ENCODE assay signal across 8 mouse cellular contexts in the genomic region with DNA sequence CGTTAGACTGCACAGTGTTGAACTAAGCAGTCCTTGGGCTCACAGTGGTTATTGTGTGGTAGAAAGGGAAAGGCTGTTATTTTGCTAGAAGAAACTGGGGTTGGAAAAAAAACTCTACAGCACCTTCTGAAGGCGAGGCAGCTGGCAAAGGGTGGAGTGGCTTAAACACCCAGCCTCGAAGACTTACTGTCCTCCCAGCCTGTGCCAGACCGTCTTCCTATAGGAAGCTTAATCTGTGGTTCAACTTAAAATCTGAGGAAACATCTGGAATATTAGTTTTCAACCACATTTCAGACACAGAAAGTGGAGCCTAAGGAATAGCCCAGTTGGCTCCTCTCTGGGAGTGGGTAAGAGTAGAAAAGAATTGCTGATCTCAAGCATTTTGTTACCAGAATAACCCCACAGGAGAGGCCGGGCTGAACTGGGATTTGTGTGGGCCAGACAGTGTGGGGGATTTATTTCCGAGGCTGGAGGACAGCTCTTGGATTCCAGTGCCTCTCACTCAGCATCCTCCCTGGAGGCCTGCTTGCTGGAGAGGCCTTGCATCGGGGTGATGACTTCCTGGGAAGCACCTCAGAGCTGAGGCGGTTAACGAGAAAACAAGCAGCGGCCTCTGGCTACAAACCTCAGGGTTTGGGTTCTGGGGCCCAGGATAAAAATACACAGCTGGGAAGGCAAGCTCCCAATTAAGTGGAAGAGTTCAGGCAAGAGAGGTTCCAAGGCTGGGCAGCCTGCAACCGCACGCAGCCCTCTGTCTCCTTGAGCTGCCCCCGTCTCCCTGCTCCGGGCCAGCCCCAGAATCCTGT.
DNase-seq lines count a peak whose midpoint lies in the region; ATAC-seq and TF ChIP-seq lines count a peak whose summit lies in the region.

No protein-coding gene starts in this region.

- H3K27me3 ChIP-seq in kidney, postnatal 0 days (ENCODE audit: insufficient read depth, low read length) = no peaks in the 10 kb centered on the region
- no peaks in the 10 kb centered on the region for H3K27me3 ChIP-seq in intestine, embryonic 16.5 days (replicated peaks; ENCODE audit: control insufficient read depth, insufficient read depth, low read length)

- no peak for ATAC-seq in kidney, postnatal 0 days (replicated peaks; ENCODE audit: low FRiP score, low read depth)
- no peak for ATAC-seq in intestine, embryonic 16.5 days

- intact Hi-C loops in gastrocnemius, postnatal 14 days (cut with DNase I; ENCODE audit: low total_unique reads) = no loop called here
- intact Hi-C loops in left cerebral cortex, postnatal 14 days (cut with DNase I) = no loop called here

- H3K27ac ChIP-seq in kidney, postnatal 0 days = peak overlapping the region; percentile 51; the same call in 1 of the 2 replicates
- peak overlapping the region; percentile 54 for H3K27ac ChIP-seq in brown adipose tissue, adult 24 weeks (replicated peaks; ENCODE audit: low read depth, low read length)
- peak overlapping the region; percentile 35; the same call in 1 of the 2 replicates for H3K27ac ChIP-seq in intestine, embryonic 16.5 days (ENCODE audit: low read length)

- H3K36me3 ChIP-seq in kidney, postnatal 0 days (ENCODE audit: insufficient read depth, low read length) = no peaks in the 10 kb centered on the region
- H3K36me3 ChIP-seq in intestine, embryonic 16.5 days (ENCODE audit: control insufficient read depth, insufficient read depth, low read length) = no peaks in the 10 kb centered on the region

- H3K4me2 ChIP-seq in kidney, postnatal 0 days (ENCODE audit: low read length) = no peak overlapping the region
- no peak overlapping the region for H3K4me2 ChIP-seq in intestine, embryonic 16.5 days (ENCODE audit: low read depth, low read length)

- TF ChIP-seq CTCF in kidney, postnatal 0 days (IDR thresholded peaks at IDR 0.05; ENCODE audit: low read depth) = no peak

- no peaks in the 10 kb centered on the region for H3K9me3 ChIP-seq in kidney, postnatal 0 days (replicated peaks; ENCODE audit: low read length)
- H3K9me3 ChIP-seq in intestine, embryonic 16.5 days (ENCODE audit: control insufficient read depth, low read length) = no peaks in the 10 kb centered on the region

- H3K4me3 ChIP-seq in kidney, postnatal 0 days (replicated peaks; ENCODE audit: low read depth, low read length) = no peak overlapping the region
- no peak overlapping the region for H3K4me3 ChIP-seq in brown adipose tissue, adult 24 weeks (ENCODE audit: insufficient read depth, low read depth, low read length)
- no peak overlapping the region for H3K4me3 ChIP-seq in intestine, embryonic 16.5 days (ENCODE audit: low read length)

- WGBS in kidney, postnatal 0 days = 44% methylated on average over 14 of the region's 14 CpGs
- 64% methylated on average over 14 of the region's 14 CpGs for WGBS in intestine, embryonic 16.5 days

- H3K9ac ChIP-seq in kidney, postnatal 0 days (ENCODE audit: low read depth, low read length) = peak overlapping the region; percentile 13; the same call in 1 of the 2 replicates
- H3K9ac ChIP-seq in intestine, embryonic 16.5 days (ENCODE audit: low read depth, low read length) = peak overlapping the region; percentile 43; the same call in 1 of the 2 replicates

- DNase-seq in kidney, postnatal 0 days (ENCODE audit: low spot score) = peak; percentile 44
- DNase-seq in kidney, postnatal 36 days = no peak
- DNase-seq in gastrocnemius, postnatal 14 days = peak; percentile 67
- DNase-seq in embryo, embryonic 10 days (ENCODE audit: low spot score) = no peak
- no peak for DNase-seq in left cerebral cortex, postnatal 14 days (ENCODE audit: low spot score in 2 of 2)
- DNase-seq in right cerebral cortex, adult 2 months (ENCODE audit: low spot score in 2 of 2) = no peak

- H3K4me1 ChIP-seq in kidney, postnatal 0 days (replicated peaks; ENCODE audit: insufficient read depth, low read length) = peaks cover 19% of the 10 kb centered on the region; the same call in 1 of the 2 replicates
- peaks cover 18% of the 10 kb centered on the region for H3K4me1 ChIP-seq in brown adipose tissue, adult 24 weeks (ENCODE audit: control insufficient read depth, insufficient read depth, insufficient read length, low read length)
- H3K4me1 ChIP-seq in intestine, embryonic 16.5 days (ENCODE audit: control insufficient read depth, insufficient read depth, low read length) = peaks cover 16% of the 10 kb centered on the region

Comparison
In these comparisons a context has a peak if more than half of its experiments do, and no peak if none do; other contexts are left out.
1. DNase-seq: peak in kidney, postnatal 0 days (single experiment) and gastrocnemius, postnatal 14 days (single experiment); none in kidney, postnatal 36 days (0 of 2), embryo, embryonic 10 days (single experiment), left cerebral cortex, postnatal 14 days (0 of 2) and right cerebral cortex, adult 2 months (0 of 2).
2. Peak in every context shown above with its lines, with median percentiles within 50 percentile points of each other: H3K27ac ChIP-seq.